Mouse (Mus musculus): ENCODE results near the gene Dgki.

DNA sequence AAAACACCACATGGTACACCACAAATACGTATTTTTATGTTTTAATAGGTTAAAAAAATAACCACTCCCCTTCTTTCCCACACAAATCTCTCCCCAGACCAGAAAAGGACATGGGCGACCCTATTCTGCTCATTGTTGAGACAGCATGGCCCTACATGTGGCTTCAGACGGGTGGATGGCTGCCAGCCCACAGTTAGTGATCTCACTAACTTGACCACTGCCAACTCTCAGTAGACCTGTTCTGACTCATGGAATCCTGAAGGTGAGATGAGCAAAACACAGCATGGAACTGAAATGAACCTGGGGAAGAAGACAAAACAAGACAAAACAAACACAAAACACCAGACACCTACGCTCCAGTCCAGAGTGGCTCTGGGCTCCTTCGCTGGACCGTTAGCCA is 150.8 kb downstream of the Dgki start:
- TF ChIP-seq CTCF (conservative IDR thresholded peaks at IDR 0.05 in 1 of 2, IDR thresholded peaks at IDR 0.05 in 1 of 2; ENCODE audit: low read depth in 2 of 2, low read length in 2 of 2): no peak
- TF ChIP-seq POLR2A (IDR thresholded peaks at IDR 0.05; ENCODE audit: low read depth, low read length): no peak
- TF ChIP-seq EP300 (IDR thresholded peaks at IDR 0.05; ENCODE audit: low read length): no peak
- TF ChIP-seq ZMIZ1 (IDR thresholded peaks at IDR 0.05; ENCODE audit: low read depth, low read length): no peak
- no peak for TF ChIP-seq MAFK (IDR thresholded peaks at IDR 0.05; ENCODE audit: insufficient replicate concordance, low read length)

Measured in CH12.LX (cell line).